1 mouse cellular context compared by ENCODE assay signal in genomic region chr8:125870821-125871321, GRCm38 (mm10).
TF ChIP-seq lines count a peak whose summit lies in the region.

No protein-coding gene starts in this region.

TF ChIP-seq in MEL, 35 proteins besides CTCF, POLR2A, EP300 and RAD21 (continued from another document):
- 0 out of 2 replicates have a peak, but pooled peaks have one; percentile 33 for TF ChIP-seq MAX (IDR thresholded peaks at IDR 0.05; ENCODE audit: low read length)
